Mouse (Mus musculus) left cerebral cortex, postnatal 36 days (tissue): ENCODE data around the gene Gm10643. TPM values are rescaled to one million over a fixed set of nuclear protein-coding genes. Genes with fewer than 3 reads are reported as not detected.

ENCODE experiments used
- DNase-seq, 2 experiments: peaks; one replicate each; pipeline ENCODE4 v3.0.0; 2021 to 2022; ENCODE audit warnings: low spot score in 2 of 2, mixed read lengths in 1 of 2
- intact Hi-C: fragments of 180-260 bp; cut with DNase I; formaldehyde crosslinking; loops from one replicate; pipeline ENCODE4 v1.15.1; 2025
- total RNA-seq, 2 experiments: library from RNA; stranded (reverse); gene quantifications; 2 replicates each; pipeline ENCODE4 v1.2.3; 2021

Gene Gm10643
- total RNA-seq, 2 experiments from 2014 or later: 4.1 to 4.4 TPM

DNA sequence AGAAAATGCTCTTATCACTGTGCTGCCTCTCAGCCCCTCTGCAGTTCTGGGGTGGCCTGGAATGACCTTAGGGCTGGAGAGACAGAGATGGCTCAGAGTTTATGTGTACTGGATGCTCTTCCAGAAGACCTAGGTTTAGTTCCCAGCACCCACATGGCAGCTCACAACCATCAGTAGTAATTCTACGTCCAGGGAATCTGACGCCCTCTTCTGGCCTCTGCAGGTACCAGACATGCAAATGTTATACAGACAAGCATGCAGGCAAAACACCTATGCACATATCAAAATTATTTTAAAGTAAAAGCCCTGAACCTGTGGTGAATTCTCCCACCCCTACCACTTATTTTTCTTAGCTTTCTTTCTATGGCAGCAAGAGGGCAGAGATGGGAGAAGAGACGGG lies 18.4 kb downstream of the Gm10643 start:
- no peak for DNase-seq
- intact Hi-C loops: no loop called here

GRCm38 (mm10) chr8:84044900-84045299 lies 20.0 kb downstream of the Gm10643 start, which contains the start of gene Rln3:
Gene Rln3, minus strand, starts transcription at chr8:84045000.
- no peak for DNase-seq
- intact Hi-C loops: no loop called here

DNA sequence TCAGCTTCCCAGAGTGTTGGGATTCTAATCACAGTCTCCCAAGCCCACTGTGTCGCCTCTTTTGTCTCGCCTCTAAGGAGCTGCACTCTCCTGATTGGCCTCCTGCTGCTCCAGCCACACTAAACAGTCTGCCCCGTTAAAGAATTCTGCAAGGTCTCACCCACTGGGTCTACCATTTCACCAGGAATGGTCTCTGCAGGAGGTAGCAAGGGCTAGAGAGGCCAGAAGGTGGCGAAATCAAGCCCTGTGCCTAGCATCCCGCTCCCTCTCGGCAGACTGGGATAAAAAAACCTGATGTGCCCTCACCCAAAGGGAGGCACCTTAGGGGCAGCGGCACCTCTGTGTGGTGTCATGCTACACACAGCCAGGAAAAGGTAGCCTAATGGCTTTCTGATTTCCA lies 20.8 kb downstream of the Gm10643 start:
- no peak for DNase-seq
- intact Hi-C loops: no loop called here

DNA sequence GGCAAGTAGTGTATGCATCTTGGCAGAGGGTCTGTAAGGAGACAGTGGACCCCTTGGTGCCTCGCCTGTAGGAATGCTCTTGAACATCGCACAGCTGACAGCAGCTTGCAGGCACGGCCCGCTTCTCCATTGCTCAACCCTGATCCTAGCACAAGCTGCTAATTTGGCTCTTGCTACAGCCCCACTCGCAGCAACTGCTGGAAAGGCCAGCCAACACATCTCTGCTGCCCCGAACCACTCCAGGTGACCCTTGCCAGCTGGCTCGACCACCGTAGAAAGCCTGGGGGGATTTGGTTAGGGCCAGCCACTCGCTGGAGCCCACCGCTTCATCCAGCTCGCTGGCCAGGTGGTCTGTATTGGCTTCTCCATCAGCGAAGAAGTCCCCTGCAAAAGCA lies 22.0 kb downstream of the Gm10643 start:
- no peak for DNase-seq
- intact Hi-C loops: no loop called here

GRCm38 (mm10) chr8:84042066-84042947 lies 22.6 kb downstream of the Gm10643 start, which contains the start of gene Il27ra:
Gene Il27ra, minus strand, starts transcription at chr8:84042589.
- peak in 1 of 2 experiments; percentile 18 for DNase-seq
- intact Hi-C loops: no loop called here

GRCm38 (mm10) chr8:84039050-84039449 lies 25.9 kb downstream of the Gm10643 start:
- DNase-seq: peak; percentile 50 to 52
- intact Hi-C loops: loop anchor here (5.0 to 10.0 kb wide), 2 partner anchors 68 to 316 kb away; no protein-coding TSS in a partner anchor

- DNase-seq: no peak
- intact Hi-C loops: loop anchor here (5.0 to 10.0 kb wide), 2 partner anchors 69 to 317 kb away; no protein-coding TSS in a partner anchor
Observed at GRCm38 (mm10) chr8:84038015-84038414, 26.9 kb downstream of the Gm10643 start.

DNA sequence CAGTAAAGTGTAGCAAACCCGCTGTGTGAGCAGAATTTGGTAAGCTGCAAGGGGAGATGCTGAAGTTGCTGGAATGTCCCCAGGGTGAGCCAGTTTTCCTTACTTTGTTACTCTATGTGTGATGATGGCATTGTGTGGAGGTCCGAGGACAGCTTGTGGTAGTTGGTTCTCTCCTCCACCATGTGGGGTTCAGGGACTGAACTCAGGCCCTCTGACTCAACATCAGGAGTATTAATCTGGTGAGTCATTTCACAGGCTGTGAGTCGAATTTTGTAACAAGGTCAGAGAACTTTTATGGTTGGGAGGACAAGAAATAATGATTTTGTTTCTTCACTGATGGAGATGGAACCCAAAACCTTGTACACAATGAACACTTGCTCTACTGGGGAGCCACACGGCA lies 32.2 kb downstream of the Gm10643 start:
- intact Hi-C loops: loop anchor here (10.0 kb wide), 1 partner anchor 322 kb away; no protein-coding TSS in a partner anchor

GRCm38 (mm10) chr8:84029272-84029671 lies 35.7 kb downstream of the Gm10643 start:
- intact Hi-C loops: no loop called here
- no peak for DNase-seq

More for the DNA sequence above, 32.2 kb downstream of the Gm10643 start:
- no peak for DNase-seq

DNA sequence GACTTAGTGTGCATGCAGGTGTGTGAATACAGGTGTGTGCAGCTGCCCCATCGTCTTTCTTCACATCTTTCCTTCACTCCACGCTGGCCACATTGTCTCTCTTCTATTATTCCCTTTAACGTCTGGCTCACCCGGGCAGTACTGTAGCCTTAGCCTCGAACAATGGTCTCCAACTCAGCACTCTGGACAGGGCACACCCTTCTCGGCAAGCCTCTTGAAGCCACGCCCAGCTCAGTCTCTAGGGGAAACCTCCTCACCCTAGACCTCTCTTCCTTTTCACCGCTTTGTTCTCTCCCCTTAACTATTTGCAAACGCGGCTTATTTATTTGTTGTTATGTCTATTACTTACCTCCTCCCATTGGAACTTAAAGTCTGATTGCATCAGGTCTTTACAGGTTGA lies 37.5 kb downstream of the Gm10643 start:
- intact Hi-C loops: no loop called here
- no peak for DNase-seq

- peak in 1 of 2 experiments; percentile 29 for DNase-seq
- intact Hi-C loops: no loop called here
Observed at GRCm38 (mm10) chr8:84025863-84026262, 39.1 kb downstream of the Gm10643 start.

- intact Hi-C loops: no loop called here
- DNase-seq: no peak
Observed at GRCm38 (mm10) chr8:84024171-84024570, 40.8 kb downstream of the Gm10643 start.

GRCm38 (mm10) chr8:84023631-84024030 lies 41.3 kb downstream of the Gm10643 start:
- intact Hi-C loops: no loop called here
- no peak for DNase-seq

DNA sequence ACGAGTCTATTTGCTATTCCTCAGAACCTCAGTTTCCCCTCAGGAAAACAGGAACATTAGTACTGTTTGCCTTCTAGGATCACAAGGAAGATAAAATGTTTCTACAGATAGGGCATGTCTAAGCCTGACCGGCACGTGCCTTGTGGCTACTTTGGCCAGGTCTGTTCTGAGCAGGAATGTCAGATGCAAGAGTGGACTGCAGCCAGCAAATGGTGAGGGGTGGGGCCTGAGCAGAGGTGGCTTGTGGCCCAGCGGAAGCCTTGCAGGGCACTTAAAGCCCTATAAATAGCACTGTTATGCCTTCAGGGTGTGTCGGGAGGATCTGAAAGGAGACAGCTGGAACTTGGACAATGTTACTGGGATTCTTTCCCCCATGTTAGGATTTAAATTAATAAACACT lies 41.9 kb downstream of the Gm10643 start:
- intact Hi-C loops: no loop called here
- no peak for DNase-seq

- DNase-seq: no peak
- intact Hi-C loops: no loop called here
Observed at GRCm38 (mm10) chr8:84021569-84021968, 43.4 kb downstream of the Gm10643 start.

- intact Hi-C loops: no loop called here
- no peak for DNase-seq
Observed at GRCm38 (mm10) chr8:84021096-84021495, 43.8 kb downstream of the Gm10643 start, which contains the start of gene Palm3. Gene Palm3, plus strand, starts transcription at chr8:84021471.

DNA sequence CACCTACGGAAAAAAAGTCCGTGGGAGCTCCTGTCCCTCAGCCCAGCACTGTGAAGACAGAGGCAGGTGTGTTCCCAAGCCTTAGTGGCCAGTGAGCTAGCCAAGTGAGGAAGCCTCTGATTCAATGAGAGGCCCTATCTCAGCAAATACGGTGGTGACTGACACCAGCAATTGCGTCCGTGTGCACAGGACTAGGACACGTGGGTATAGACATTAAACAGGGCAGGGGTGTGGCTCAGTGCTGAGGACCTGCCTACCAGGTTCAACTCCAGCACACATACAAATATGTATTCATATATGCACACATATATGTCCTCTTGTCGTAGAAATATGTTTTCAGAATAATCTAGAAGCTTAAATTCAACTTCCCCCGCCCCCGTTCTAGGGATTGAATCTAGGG lies 45.2 kb downstream of the Gm10643 start:
- intact Hi-C loops: no loop called here
- DNase-seq: no peak

GRCm38 (mm10) chr8:84015833-84016232 lies 49.1 kb downstream of the Gm10643 start:
- DNase-seq: no peak
- intact Hi-C loops: no loop called here
